Comparison of ENCODE assay signal across 8 mouse cellular contexts in genomic region chr3:35405621-35406079, GRCm38 (mm10).
DNase-seq lines count a peak whose midpoint lies in the region; ATAC-seq and TF ChIP-seq lines count a peak whose summit lies in the region.

No protein-coding gene starts in this region.

- H3K27me3 ChIP-seq in embryonic facial prominence, embryonic 10.5 days (replicated peaks; ENCODE audit: low read depth, poor library complexity, severe bottlenecking): no peaks in the 10 kb centered on the region
- H3K27me3 ChIP-seq in heart, embryonic 12.5 days (replicated peaks): no peaks in the 10 kb centered on the region

- H3K4me3 ChIP-seq in embryonic facial prominence, embryonic 10.5 days: no peak overlapping the region
- no peak overlapping the region for H3K4me3 ChIP-seq in heart, embryonic 12.5 days
- peak overlapping the region; percentile 20; the same call in 1 of the 2 replicates for H3K4me3 ChIP-seq in layer of hippocampus, adult 2 months

- ATAC-seq in heart, embryonic 12.5 days (ENCODE audit: insufficient number of reproducible peaks, low FRiP score): no peak

- DNase-seq in cerebellum, postnatal 14 days: peak; percentile 20 to 36
- DNase-seq in cerebellum, adult 11 months: no peak
- DNase-seq in embryonic facial prominence, embryonic 10.5 days (ENCODE audit: low spot score): peak; percentile 72
- DNase-seq in layer of hippocampus, adult 2 months (ENCODE audit: low spot score in 2 of 2): peak; percentile 15 to 34
- DNase-seq in lung, postnatal 25 days (ENCODE audit: low spot score): peak; percentile 41
- DNase-seq in right cerebral cortex, postnatal 4 days: peak; percentile 47
- no peak for DNase-seq in adipocyte (ENCODE audit: low spot score)

- no peaks in the 10 kb centered on the region for H3K36me3 ChIP-seq in embryonic facial prominence, embryonic 10.5 days (replicated peaks)
- no peaks in the 10 kb centered on the region for H3K36me3 ChIP-seq in heart, embryonic 12.5 days

- WGBS in embryonic facial prominence, embryonic 10.5 days: 56% methylated on average over 14 of the region's 14 CpGs
- 67% methylated on average over 14 of the region's 14 CpGs for WGBS in heart, embryonic 12.5 days

- peak overlapping the region; percentile 52; the same call in 1 of the 2 replicates for H3K4me2 ChIP-seq in heart, embryonic 12.5 days

- H3K9me3 ChIP-seq in embryonic facial prominence, embryonic 10.5 days: no peaks in the 10 kb centered on the region
- no peaks in the 10 kb centered on the region for H3K9me3 ChIP-seq in heart, embryonic 12.5 days (replicated peaks)

- H3K9ac ChIP-seq in heart, embryonic 12.5 days: no peak overlapping the region

- H3K27ac ChIP-seq in embryonic facial prominence, embryonic 10.5 days (replicated peaks): peak overlapping the region; percentile 74
- H3K27ac ChIP-seq in heart, embryonic 12.5 days (ENCODE audit: poor library complexity, severe bottlenecking): no peak overlapping the region
- H3K27ac ChIP-seq in layer of hippocampus, adult 2 months: peak overlapping the region; percentile 81

- H3K4me1 ChIP-seq in embryonic facial prominence, embryonic 10.5 days: peaks cover 21% of the 10 kb centered on the region
- H3K4me1 ChIP-seq in heart, embryonic 12.5 days (replicated peaks): no peaks in the 10 kb centered on the region

- peak; percentile 75 for TF ChIP-seq CTCF in layer of hippocampus, adult 2 months (conservative IDR thresholded peaks at IDR 0.05)

Comparison
In these comparisons a context has a peak if more than half of its experiments do, and no peak if none do; other contexts are left out.
1. DNase-seq: peak in cerebellum, postnatal 14 days (2 of 2), embryonic facial prominence, embryonic 10.5 days (single experiment), layer of hippocampus, adult 2 months (2 of 2), lung, postnatal 25 days (single experiment) and right cerebral cortex, postnatal 4 days (single experiment); none in cerebellum, adult 11 months (single experiment) and adipocyte (single experiment).